Mouse (Mus musculus): Measurements from ENCODE around the gene Cpvl. TPM values are rescaled to one million over a fixed set of nuclear protein-coding genes. Genes with fewer than 3 reads are reported as not detected.

Cpvl gene
- total and polyA plus RNA-seq, 3 experiments, result not detected

- WGBS, result 32% methylated on average over 3 of the region's 3 CpGs
- Histone ChIP-seq H3K27me3 (ENCODE audit: control insufficient read depth, insufficient read depth, low read length) (no peaks in the 10 kb centered on the region; the same call in 1 of the 2 replicates), H3K27ac (no peak overlapping the region), H3K4me3 (no peak overlapping the region), H3K79me2 (replicated peaks; ENCODE audit: control insufficient read depth, insufficient read depth, low read length) (no peaks in the 10 kb centered on the region), H3K9ac (ENCODE audit: low read depth, low read length) (no peak overlapping the region), H3K4me1 (ENCODE audit: control insufficient read depth, insufficient read depth, low read length) (peaks cover 13% of the 10 kb centered on the region), H3K36me3 (ENCODE audit: control insufficient read depth, insufficient read depth, low read length) (peaks cover 3% of the 10 kb centered on the region; the same call in 1 of the 2 replicates)
- intact Hi-C loops (cut with DNase I), result loop anchor here (5.0 kb wide), 1 partner anchor 93 kb away; no protein-coding TSS in a partner anchor
- no peak for DNase-seq
- no peak for TF ChIP-seq CTCF (IDR thresholded peaks at IDR 0.05)
- TF ChIP-seq POLR2A (IDR thresholded peaks at IDR 0.05; ENCODE audit: insufficient read depth, low read depth, low read length), result no peak
- TF ChIP-seq EP300 (IDR thresholded peaks at IDR 0.05; ENCODE audit: insufficient read depth, low read depth, low read length), result no peak
Observed at GRCm38 (mm10) chr6:53909986-53910385, 68.5 kb downstream of the Cpvl start.

DNA sequence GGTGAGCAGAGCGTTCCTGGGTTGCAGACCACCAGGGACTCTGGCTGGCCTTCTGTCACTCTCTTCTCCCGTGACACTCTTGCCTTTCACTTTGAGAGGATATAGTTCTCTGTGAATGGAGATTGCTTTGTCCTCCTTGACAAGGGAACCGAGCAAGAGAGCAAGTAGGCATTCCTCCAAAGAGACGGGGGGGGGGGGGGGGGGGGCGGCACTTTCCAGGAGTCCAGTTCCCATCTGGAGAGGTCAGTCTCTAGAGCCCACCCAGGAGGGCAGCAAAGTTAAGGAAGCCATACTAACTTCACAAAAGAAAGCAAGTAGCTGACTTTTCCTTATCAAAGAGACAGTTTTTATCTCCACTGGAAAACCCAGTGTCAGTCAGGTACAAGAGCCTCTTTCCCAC lies 69.0 kb downstream of the Cpvl start:
- DNase-seq, result no peak
- Histone ChIP-seq H3K36me3 (ENCODE audit: control insufficient read depth, insufficient read depth, low read length) (peaks cover 3% of the 10 kb centered on the region; the same call in 1 of the 2 replicates), H3K79me2 (replicated peaks; ENCODE audit: control insufficient read depth, insufficient read depth, low read length) (no peaks in the 10 kb centered on the region), H3K27ac (no peak overlapping the region), H3K9ac (ENCODE audit: low read depth, low read length) (no peak overlapping the region), H3K4me1 (ENCODE audit: control insufficient read depth, insufficient read depth, low read length) (peaks cover 14% of the 10 kb centered on the region), H3K27me3 (ENCODE audit: control insufficient read depth, insufficient read depth, low read length) (no peaks in the 10 kb centered on the region; the same call in 1 of the 2 replicates), H3K4me3 (no peak overlapping the region)
- no peak for TF ChIP-seq EP300 (IDR thresholded peaks at IDR 0.05; ENCODE audit: insufficient read depth, low read depth, low read length)
- TF ChIP-seq POLR2A (IDR thresholded peaks at IDR 0.05; ENCODE audit: insufficient read depth, low read depth, low read length), result no peak
- no peak for TF ChIP-seq CTCF (IDR thresholded peaks at IDR 0.05)
- WGBS, result 34% methylated on average over 4 of the region's 5 CpGs
- intact Hi-C loops (cut with DNase I), result loop anchor here (5.0 kb wide), 1 partner anchor 92 kb away; no protein-coding TSS in a partner anchor

DNA sequence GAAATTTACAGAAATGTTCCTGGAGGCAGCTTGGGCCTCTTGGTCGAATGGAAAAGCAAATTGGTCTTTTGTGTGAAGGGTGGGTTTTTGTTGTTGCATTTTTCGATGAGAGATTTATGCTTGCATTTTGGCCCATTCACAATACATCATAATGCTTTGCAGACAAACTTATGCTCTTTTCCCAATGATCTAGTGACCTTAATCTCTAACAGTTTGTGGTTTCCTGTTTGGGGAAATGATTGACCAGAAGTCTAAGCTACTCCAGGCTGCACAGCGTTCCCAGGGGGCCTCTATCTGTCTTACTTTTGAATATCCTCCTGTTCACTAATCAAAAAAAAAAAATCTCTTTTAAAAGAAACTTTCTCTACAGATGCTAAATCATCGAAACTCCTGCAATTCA lies 71.6 kb downstream of the Cpvl start:
- peaks cover 3% of the 10 kb centered on the region; the same call in 1 of the 2 replicates for H3K36me3 ChIP-seq (ENCODE audit: control insufficient read depth, insufficient read depth, low read length)
- no peak for TF ChIP-seq CTCF (IDR thresholded peaks at IDR 0.05)
- TF ChIP-seq POLR2A (IDR thresholded peaks at IDR 0.05; ENCODE audit: insufficient read depth, low read depth, low read length), result no peak
- no peak for TF ChIP-seq EP300 (IDR thresholded peaks at IDR 0.05; ENCODE audit: insufficient read depth, low read depth, low read length)
- 36% methylated on average over 4 of the region's 4 CpGs for WGBS
- intact Hi-C loops (cut with DNase I), result loop anchor here (2.0 to 5.0 kb wide), 2 partner anchors 16 to 90 kb away; no protein-coding TSS in a partner anchor
- no peaks in the 10 kb centered on the region for H3K79me2 ChIP-seq (replicated peaks; ENCODE audit: control insufficient read depth, insufficient read depth, low read length)
- H3K9ac ChIP-seq (ENCODE audit: low read depth, low read length), result no peak overlapping the region
- H3K4me3 ChIP-seq, result no peak overlapping the region
- peaks cover 14% of the 10 kb centered on the region for H3K4me1 ChIP-seq (ENCODE audit: control insufficient read depth, insufficient read depth, low read length)
- no peaks in the 10 kb centered on the region; the same call in 1 of the 2 replicates for H3K27me3 ChIP-seq (ENCODE audit: control insufficient read depth, insufficient read depth, low read length)
- DNase-seq, result peak in 1 of 2 experiments; percentile 16
- H3K27ac ChIP-seq, result no peak overlapping the region; the same call in 1 of the 2 replicates

DNA sequence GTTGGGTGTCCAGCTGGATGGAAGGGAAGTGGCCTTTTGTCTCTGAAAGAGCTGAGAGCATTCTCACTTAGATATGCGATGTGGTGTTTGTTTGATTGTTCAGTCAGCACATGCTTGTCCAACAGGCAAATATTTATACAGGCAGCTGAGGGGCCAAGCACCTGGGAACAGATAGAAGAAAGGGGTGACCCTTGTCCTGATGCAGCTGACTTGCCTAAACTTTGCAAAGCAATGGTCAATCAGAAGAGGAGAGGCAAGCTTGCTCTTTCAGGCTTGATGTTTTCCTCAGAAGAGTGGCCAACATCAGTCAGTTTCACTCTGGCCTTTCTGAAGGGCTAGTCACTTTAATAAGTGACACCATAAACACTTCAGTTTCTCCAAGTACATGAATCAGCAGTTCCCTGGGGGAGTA lies 72.4 kb downstream of the Cpvl start:
- Histone ChIP-seq H3K4me1 (ENCODE audit: control insufficient read depth, insufficient read depth, low read length) (peaks cover 14% of the 10 kb centered on the region), H3K9ac (ENCODE audit: low read depth, low read length) (no peak overlapping the region), H3K4me3 (no peak overlapping the region), H3K27ac (peak overlapping the region; percentile 21), H3K27me3 (ENCODE audit: control insufficient read depth, insufficient read depth, low read length) (no peaks in the 10 kb centered on the region; the same call in 1 of the 2 replicates), H3K36me3 (ENCODE audit: control insufficient read depth, insufficient read depth, low read length) (peaks cover 3% of the 10 kb centered on the region; the same call in 1 of the 2 replicates), H3K79me2 (replicated peaks; ENCODE audit: control insufficient read depth, insufficient read depth, low read length) (no peaks in the 10 kb centered on the region)
- 28% methylated on average over 1 of the region's 1 CpGs for WGBS
- intact Hi-C loops (cut with DNase I), result loop anchor here (2.0 to 5.0 kb wide), 2 partner anchors 15 to 89 kb away; no protein-coding TSS in a partner anchor
- DNase-seq, result no peak
- TF ChIP-seq EP300 (IDR thresholded peaks at IDR 0.05; ENCODE audit: insufficient read depth, low read depth, low read length), result no peak
- TF ChIP-seq CTCF (IDR thresholded peaks at IDR 0.05), result no peak

- no peak overlapping the region for H3K9ac ChIP-seq (ENCODE audit: low read depth, low read length)
- no peaks in the 10 kb centered on the region for H3K79me2 ChIP-seq (replicated peaks; ENCODE audit: control insufficient read depth, insufficient read depth, low read length)
- 60% methylated on average over 4 of the region's 4 CpGs for WGBS
- no peaks in the 10 kb centered on the region; the same call in 1 of the 2 replicates for H3K27me3 ChIP-seq (ENCODE audit: control insufficient read depth, insufficient read depth, low read length)
- no peak overlapping the region for H3K4me3 ChIP-seq
- peaks cover 3% of the 10 kb centered on the region; the same call in 1 of the 2 replicates for H3K36me3 ChIP-seq (ENCODE audit: control insufficient read depth, insufficient read depth, low read length)
- TF ChIP-seq CTCF (IDR thresholded peaks at IDR 0.05) (no peak), EP300 (IDR thresholded peaks at IDR 0.05; ENCODE audit: insufficient read depth, low read depth, low read length) (no peak), POLR2A (IDR thresholded peaks at IDR 0.05; ENCODE audit: insufficient read depth, low read depth, low read length) (no peak)
- intact Hi-C loops (cut with DNase I), result loop anchor here (5.0 kb wide), 1 partner anchor 88 kb away; no protein-coding TSS in a partner anchor
- peak overlapping the region; percentile 28; the same call in 1 of the 2 replicates for H3K27ac ChIP-seq
- peaks cover 14% of the 10 kb centered on the region for H3K4me1 ChIP-seq (ENCODE audit: control insufficient read depth, insufficient read depth, low read length)
- DNase-seq, result no peak
Observed at GRCm38 (mm10) chr6:53905576-53905975, 72.9 kb downstream of the Cpvl start.

GRCm38 (mm10) chr6:53904703-53905395 lies 73.6 kb downstream of the Cpvl start:
- no peak for TF ChIP-seq EP300 (IDR thresholded peaks at IDR 0.05; ENCODE audit: insufficient read depth, low read depth, low read length)
- no peak for TF ChIP-seq CTCF (IDR thresholded peaks at IDR 0.05)
- no peak for TF ChIP-seq POLR2A (IDR thresholded peaks at IDR 0.05; ENCODE audit: insufficient read depth, low read depth, low read length)
- H3K4me1 ChIP-seq (ENCODE audit: control insufficient read depth, insufficient read depth, low read length), result peaks cover 14% of the 10 kb centered on the region
- intact Hi-C loops (cut with DNase I), result loop anchor here (5.0 kb wide), 1 partner anchor 88 kb away; no protein-coding TSS in a partner anchor
- H3K9ac ChIP-seq (ENCODE audit: low read depth, low read length), result no peak overlapping the region
- no peak overlapping the region; the same call in 1 of the 2 replicates for H3K27ac ChIP-seq
- no peaks in the 10 kb centered on the region; the same call in 1 of the 2 replicates for H3K27me3 ChIP-seq (ENCODE audit: control insufficient read depth, insufficient read depth, low read length)
- WGBS, result 94% methylated on average over 4 of the region's 4 CpGs
- peaks cover 3% of the 10 kb centered on the region; the same call in 1 of the 2 replicates for H3K36me3 ChIP-seq (ENCODE audit: control insufficient read depth, insufficient read depth, low read length)
- H3K4me3 ChIP-seq, result no peak overlapping the region
- DNase-seq, result no peak
- no peaks in the 10 kb centered on the region for H3K79me2 ChIP-seq (replicated peaks; ENCODE audit: control insufficient read depth, insufficient read depth, low read length)
